Mouse (Mus musculus): Measurements from ENCODE around the gene Mindy4b-ps. TPM values are rescaled to one million over a fixed set of nuclear protein-coding genes. Genes with fewer than 3 reads are reported as not detected.
A peak's percentile ranks its signal among the peaks of the same experiment; 100 is the strongest.

Mindy4b-ps gene
- polyA plus RNA-seq, 1 experiment: 1.0 TPM

DNA sequence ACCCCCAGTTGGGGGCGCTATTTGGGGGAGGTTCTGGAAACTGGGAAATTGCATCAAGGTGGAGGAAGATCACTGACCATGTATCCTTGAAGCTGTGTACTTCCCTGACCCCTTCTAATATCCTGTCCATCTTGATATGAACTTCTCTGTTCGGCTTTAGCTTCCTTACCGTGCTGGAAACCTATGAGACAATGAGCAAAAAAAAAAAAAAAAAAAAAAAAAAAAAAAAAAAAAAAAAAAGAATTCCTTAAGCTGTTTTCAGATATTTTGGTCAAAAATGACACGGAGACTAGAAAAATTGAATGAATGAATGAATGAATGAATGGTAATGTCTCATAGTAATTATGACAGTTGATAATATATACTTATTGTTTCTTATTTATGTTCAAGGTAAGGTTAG, 35.6 kb downstream of the Mindy4b-ps start:
- no peak for DNase-seq (ENCODE audit: extremely low spot score in 1 of 2, low spot score in 1 of 2)

DNA sequence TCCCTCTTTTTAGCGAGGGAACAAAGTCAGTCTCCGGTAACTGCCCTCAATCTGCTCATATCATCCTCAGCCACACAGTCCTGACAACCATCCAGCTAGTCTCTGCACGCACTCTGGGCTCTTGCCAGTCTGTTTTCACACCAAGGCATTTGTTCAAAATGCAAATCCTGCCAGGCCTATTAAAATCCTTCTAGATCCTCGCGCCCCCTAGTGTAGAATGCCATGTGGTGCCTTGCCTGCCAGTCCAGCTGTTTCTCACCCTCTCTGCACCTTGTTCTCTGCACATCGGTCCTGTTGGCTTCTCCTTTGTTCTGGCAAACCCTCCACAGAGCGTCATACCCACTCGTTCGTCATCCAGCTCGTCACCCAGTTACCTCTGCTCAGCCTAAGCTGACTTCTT, 36.2 kb downstream of the Mindy4b-ps start:
- DNase-seq (ENCODE audit: extremely low spot score in 1 of 2, low spot score in 1 of 2): peak; percentile 74 to 90

- peak in 1 of 2 experiments; percentile 74 for DNase-seq (ENCODE audit: extremely low spot score in 1 of 2, low spot score in 1 of 2)
These were observed 37.7 kb downstream of the Mindy4b-ps start for GRCm38 (mm10) chr3:58784219-58785092.

- no peak for DNase-seq (ENCODE audit: extremely low spot score in 1 of 2, low spot score in 1 of 2)
These were observed 38.4 kb downstream of the Mindy4b-ps start for GRCm38 (mm10) chr3:58783602-58784218.

DNA sequence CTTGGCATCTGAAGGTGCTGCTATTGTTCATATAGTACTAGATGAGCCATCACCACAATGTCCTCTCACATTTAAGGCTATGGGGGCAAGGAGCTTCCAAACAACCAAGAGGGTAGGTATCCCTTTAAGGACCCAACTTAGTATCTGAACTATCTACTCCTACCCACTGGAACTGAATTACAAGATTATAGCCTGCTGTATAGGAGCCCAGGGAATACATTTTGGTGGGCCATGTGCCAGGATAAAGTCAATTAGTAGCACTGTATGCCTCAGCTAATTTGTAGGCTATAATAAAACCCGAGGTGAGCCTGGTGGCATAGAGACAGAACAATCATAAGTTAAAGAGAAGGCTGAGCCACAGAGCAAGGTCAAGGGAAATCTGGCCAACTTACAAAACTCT, 65.7 kb downstream of the Mindy4b-ps start:
- DNase-seq (ENCODE audit: extremely low spot score in 1 of 2, low spot score in 1 of 2): no peak

DNA sequence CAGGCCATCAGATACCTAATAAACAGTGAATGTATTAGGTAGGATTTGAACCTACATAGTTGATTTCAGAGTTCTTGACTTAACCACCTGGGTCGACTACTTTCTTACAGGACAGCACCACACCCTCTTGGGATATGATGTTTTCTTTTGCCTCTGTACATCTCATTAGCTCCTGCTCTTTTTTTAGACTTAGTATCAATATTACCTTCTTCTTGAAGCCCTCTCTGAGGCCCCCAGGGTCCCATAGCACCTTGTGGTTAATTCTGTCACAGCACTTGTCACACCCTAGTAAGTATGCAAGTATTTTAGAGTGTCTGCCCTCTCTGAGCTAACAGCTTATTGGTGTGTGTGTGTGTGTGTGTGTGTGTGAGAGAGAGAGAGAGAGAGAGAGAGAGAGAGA, 66.3 kb downstream of the Mindy4b-ps start:
- DNase-seq (ENCODE audit: extremely low spot score in 1 of 2, low spot score in 1 of 2): no peak

DNA sequence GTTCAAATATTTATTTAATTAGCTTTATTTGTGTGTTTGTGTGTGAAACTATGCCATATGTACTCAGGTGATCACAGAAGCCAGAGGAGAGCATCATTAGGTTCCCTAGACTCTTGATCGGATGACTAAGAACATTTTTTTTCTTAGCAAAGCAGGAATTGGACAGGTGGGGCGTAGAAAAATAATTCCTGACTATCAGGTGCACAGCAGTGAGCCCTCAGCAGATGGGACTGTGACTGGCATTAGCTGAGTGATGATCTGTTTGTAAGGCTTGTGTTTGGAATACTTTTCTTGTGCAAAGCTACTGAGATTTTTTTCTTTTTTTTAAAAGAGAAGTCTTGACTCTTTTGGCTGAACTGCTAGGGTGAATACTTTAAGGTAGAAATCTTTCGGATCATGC, 67.8 kb downstream of the Mindy4b-ps start:
- no peak for DNase-seq (ENCODE audit: extremely low spot score in 1 of 2, low spot score in 1 of 2)

GRCm38 (mm10) chr3:58751818-58752620, 70.1 kb downstream of the Mindy4b-ps start:
- no peak for DNase-seq (ENCODE audit: extremely low spot score in 1 of 2, low spot score in 1 of 2)

GRCm38 (mm10) chr3:58748724-58749123, 73.4 kb downstream of the Mindy4b-ps start:
- DNase-seq (ENCODE audit: extremely low spot score in 1 of 2, low spot score in 1 of 2): no peak

- no peak for DNase-seq (ENCODE audit: extremely low spot score in 1 of 2, low spot score in 1 of 2)
These were observed 74.2 kb downstream of the Mindy4b-ps start for GRCm38 (mm10) chr3:58747924-58748323.

DNA sequence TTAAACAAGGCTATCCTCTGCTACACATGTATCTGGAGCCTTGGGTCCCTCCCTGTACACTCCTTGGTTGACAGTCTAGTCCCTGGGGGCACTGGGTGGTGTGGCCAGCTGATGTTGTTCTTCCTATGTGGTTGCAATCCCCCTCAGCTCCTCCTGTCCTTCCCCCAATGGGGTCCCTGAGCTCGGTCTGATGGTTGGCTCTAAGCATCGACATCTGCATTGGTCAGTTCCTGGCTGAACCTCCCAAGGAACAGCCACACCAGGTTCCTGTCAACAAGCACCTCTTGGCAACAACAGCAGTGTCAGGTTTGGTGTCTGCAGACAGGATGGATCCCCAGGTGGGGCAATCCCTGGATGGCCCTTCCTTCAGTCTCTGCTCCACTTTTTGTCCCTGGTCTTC, 82.6 kb downstream of the Mindy4b-ps start:
- no peak for DNase-seq (ENCODE audit: extremely low spot score in 1 of 2, low spot score in 1 of 2)

Other genes starting within 250 kb of the Mindy4b-ps start
- gene Selenot, start 245.7 kb downstream of the Mindy4b-ps start, polyA plus RNA-seq (2012; rRNA removed): 107 and 115 TPM in 2 replicates
- gene Erich6, start 185.1 kb downstream of the Mindy4b-ps start, polyA plus RNA-seq (2012; rRNA removed): 1.8 and 2.0 TPM in 2 replicates
- 14.4 TPM in 2 replicates for gene Siah2, start 129.9 kb downstream of the Mindy4b-ps start, polyA plus RNA-seq (2012; rRNA removed)
- 0.21 and 0.26 TPM in 2 replicates for gene Clrn1, start 63.0 kb upstream of the Mindy4b-ps start, polyA plus RNA-seq (2012; rRNA removed)
- gene Med12l, start 183.5 kb upstream of the Mindy4b-ps start, polyA plus RNA-seq (2012; rRNA removed): 10.2 and 11.5 TPM in 2 replicates

Data from frontal cortex, adult 2 months (tissue).